Comparison of ENCODE assay signal across 35 mouse cellular contexts in genomic region chr13:119716105-119716504, GRCm38 (mm10).
"Had no signal": no experiment of that assay in that cellular context is flagged by ENCODE, and none has a peak within 500 bp of the region (broad histone marks: within the 10 kb centered on the region; RNA-seq: fewer than 3 reads in every experiment).

No protein-coding gene starts in this region.

- H3K4me2 ChIP-seq: heart, embryonic 11.5 days; heart, embryonic 12.5 days; heart, embryonic 13.5 days; heart, embryonic 15.5 days; hindbrain, embryonic 12.5 days; hindbrain, embryonic 13.5 days; hindbrain, embryonic 14.5 days; hindbrain, embryonic 15.5 days; intestine, embryonic 15.5 days; kidney, embryonic 15.5 days had no signal

- H3K9me3 ChIP-seq: heart, embryonic 10.5 days; heart, embryonic 12.5 days; heart, embryonic 13.5 days; heart, embryonic 15.5 days; hindbrain, embryonic 10.5 days; hindbrain, embryonic 12.5 days; hindbrain, embryonic 13.5 days; hindbrain, embryonic 15.5 days; intestine, embryonic 15.5 days; kidney, embryonic 15.5 days had no signal

- H3K4me1 ChIP-seq: heart, embryonic 10.5 days; heart, embryonic 12.5 days; heart, embryonic 13.5 days; heart, embryonic 15.5 days; hindbrain, embryonic 10.5 days; hindbrain, embryonic 12.5 days; hindbrain, embryonic 13.5 days; hindbrain, embryonic 15.5 days; intestine, embryonic 15.5 days; kidney, embryonic 15.5 days had no signal

- H3K9ac ChIP-seq: heart, embryonic 12.5 days; heart, embryonic 13.5 days; heart, embryonic 15.5 days; hindbrain, embryonic 12.5 days; hindbrain, embryonic 13.5 days; hindbrain, embryonic 14.5 days; hindbrain, embryonic 15.5 days; intestine, embryonic 15.5 days; kidney, embryonic 15.5 days had no signal

- H3K27ac ChIP-seq: heart, embryonic 10.5 days; heart, embryonic 13.5 days; heart, embryonic 15.5 days; hindbrain, embryonic 10.5 days; hindbrain, embryonic 12.5 days; hindbrain, embryonic 13.5 days; hindbrain, embryonic 14.5 days; hindbrain, embryonic 15.5 days; hindbrain, postnatal 0 days; intestine, embryonic 15.5 days; kidney, embryonic 15.5 days; kidney, postnatal 0 days; layer of hippocampus, adult 2 months had no signal

- H3K4me3 ChIP-seq: heart, embryonic 10.5 days; heart, embryonic 12.5 days; heart, embryonic 13.5 days; heart, embryonic 15.5 days; hindbrain, embryonic 10.5 days; hindbrain, embryonic 12.5 days; hindbrain, embryonic 13.5 days; hindbrain, embryonic 15.5 days; intestine, embryonic 15.5 days; kidney, embryonic 15.5 days; layer of hippocampus, adult 2 months had no signal

- H3K27me3 ChIP-seq: heart, embryonic 12.5 days; heart, embryonic 13.5 days; heart, embryonic 15.5 days; hindbrain, embryonic 12.5 days; hindbrain, embryonic 13.5 days; hindbrain, embryonic 15.5 days; intestine, embryonic 15.5 days; kidney, embryonic 15.5 days had no signal

- ATAC-seq: hindbrain, embryonic 16.5 days; hindbrain, postnatal 0 days; inflammation-experienced regulatory T-cells, adult 6 months; intestine, embryonic 15.5 days; intestine, embryonic 16.5 days; intestine, postnatal 0 days had no signal

- H3K36me3 ChIP-seq: heart, embryonic 10.5 days; heart, embryonic 12.5 days; heart, embryonic 15.5 days; intestine, embryonic 15.5 days had no signal

- DNase-seq: heart, postnatal 10 days; heart, postnatal 14 days; heart, postnatal 36 days; heart, postnatal 4 days; kidney, adult 11 months; kidney, adult 18-20 months; kidney, adult 2 months; kidney, adult 8-10 months; kidney, adult 9 months; kidney, postnatal 10 days; kidney, postnatal 14 days; kidney, postnatal 25 days; kidney, postnatal 36 days; kidney, postnatal 4 days; layer of hippocampus, adult 9-11 months; layer of hippocampus, postnatal 36 days had no signal
